Mouse (Mus musculus) spleen, adult 2 months (tissue): ENCODE data around the gene 1810049J17Rik.

Source experiments
- CTCF ChIP-seq: fragments of 200-500 bp; IDR thresholded peaks from 2 replicates; pipeline ENCODE4 v1.5.1; 2011; ENCODE audit warnings: mild to moderate bottlenecking, inconsistent platforms; ENCODE audit not compliant: insufficient read depth, insufficient read length, insufficient replicate concordance; ENCODE audit errors: extremely low read depth
- POLR2A ChIP-seq: fragments of 200-500 bp; IDR thresholded peaks from 2 replicates; pipeline ENCODE4 v1.6.1; 2011; ENCODE audit warnings: low read depth, low read length, inconsistent platforms

- no peak for TF ChIP-seq CTCF
- TF ChIP-seq POLR2A = no peak
These were observed 3.2 kb downstream of the 1810049J17Rik start for GRCm38 (mm10) chr15:12318451-12318850.
